Mouse (Mus musculus) liver, adult 2 months (tissue): ENCODE results near the gene Adam34. TPM values are rescaled to one million over a fixed set of nuclear protein-coding genes. Genes with fewer than 3 reads are reported as not detected.
"Not testable (repeated sequence)": the region's sequence is repeated elsewhere in the genome, so short reads cannot be mapped to it uniquely, and the experiment has no call there.

Experiments used
- DNase-seq: peaks from one replicate; pipeline ENCODE4 v3.0.0-alpha.2; 2011; ENCODE audit warnings: low read depth, low spot score; ENCODE audit errors: extremely low read depth
- H3K27ac ChIP-seq: fragments of 200-500 bp; replicated peaks from 2 replicates; pipeline ENCODE4 v1.5.1; 2012; ENCODE audit warnings: low read depth, mild to moderate bottlenecking, control low read depth, inconsistent platforms, low read length; ENCODE audit not compliant: insufficient read depth
- H3K27me3 ChIP-seq: fragments of 200-500 bp; 2 replicates; pipeline ENCODE4 v1.6.1; 2012; ENCODE audit warnings: mild to moderate bottlenecking, moderate library complexity, low read length, inconsistent platforms; ENCODE audit not compliant: control insufficient read depth, insufficient read depth
- H3K36me3 ChIP-seq: fragments of 200-500 bp; 2 replicates; pipeline ENCODE4 v1.6.1; 2012; ENCODE audit warnings: low read length, inconsistent platforms; ENCODE audit not compliant: control insufficient read depth, insufficient read depth
- H3K4me1 ChIP-seq: fragments of 200-500 bp; 2 replicates; pipeline ENCODE4 v1.6.1; 2011; ENCODE audit warnings: low read length; ENCODE audit not compliant: control insufficient read depth, insufficient read depth
- H3K4me3 ChIP-seq: fragments of 200-500 bp; 2 replicates; pipeline ENCODE4 v1.5.1; 2011; ENCODE audit warnings: low read depth, mild to moderate bottlenecking, control low read depth, low read length, moderate library complexity; ENCODE audit not compliant: insufficient read depth
- H3K79me2 ChIP-seq: fragments of 200-500 bp; 2 replicates; pipeline ENCODE4 v1.6.1; 2012; ENCODE audit warnings: inconsistent platforms, mild to moderate bottlenecking, low read length, moderate library complexity; ENCODE audit not compliant: control insufficient read depth, insufficient read depth
- H3K9ac ChIP-seq: fragments of 200-500 bp; 2 replicates; pipeline ENCODE4 v1.6.1; 2012; ENCODE audit warnings: low read depth, mild to moderate bottlenecking, control low read depth, inconsistent platforms, low read length
- CTCF ChIP-seq: fragments of 200-500 bp; IDR thresholded peaks from 2 replicates; pipeline ENCODE4 v1.5.1; 2011; ENCODE audit warnings: low read depth, low read length, control low read depth
- POLR2A ChIP-seq: fragments of 200-500 bp; IDR thresholded peaks from 2 replicates; pipeline ENCODE4 v1.6.1; 2011; ENCODE audit warnings: low read length, control low read depth; ENCODE audit not compliant: insufficient read depth; ENCODE audit errors: extremely low read depth
- whole genome bisulfite sequencing: fragments of 180-500 bp; shearing (Covaris S2); methylation state at CpG from one replicate; pipeline ENCODE4 v1.1.7; 2018; 5-methylcytosine and 5-hydroxymethylcytosine counted together
- polyA plus RNA-seq: library from polyadenylated mRNA; depleted of rRNA; stranded (reverse); fragments of >200 nt; gene quantifications from 2 replicates; pipeline ENCODE4 v1.2.3, GENCODE M21; 2012; rRNA removed
- total RNA-seq: library from RNA; depleted of rRNA; stranded (reverse); fragments of >200 nt; gene quantifications from 2 replicates; pipeline ENCODE4 v1.2.3, GENCODE M21; 2014; rRNA removed

Adam34 gene
- total RNA-seq (not detected in 2 replicates), polyA plus RNA-seq (not detected in 2 replicates)

- Histone ChIP-seq H3K4me3 (no peak within 1 kb of the TSS), H3K27me3 (no peaks in the 10 kb centered on the region), H3K4me1 (no peaks in the 10 kb centered on the region), H3K36me3 (no peaks in the 10 kb centered on the region), H3K27ac (no peak within 1 kb of the TSS), H3K9ac (no peak within 1 kb of the TSS), H3K79me2 (no peaks in the 10 kb centered on the region)
- TF ChIP-seq CTCF: no peak
- no peak for TF ChIP-seq POLR2A
- no peak for DNase-seq
These were observed at the start of gene Adam34 for GRCm38 (mm10) chr8:43709949-43710348. TSS of gene Adam34 (minus strand) at chr8:43710049.

- Histone ChIP-seq H3K27ac (no peak within 1 kb of the TSS), H3K9ac (no peak within 1 kb of the TSS), H3K79me2 (no peaks in the 10 kb centered on the region), H3K4me3 (no peak within 1 kb of the TSS), H3K36me3 (no peaks in the 10 kb centered on the region), H3K4me1 (no peaks in the 10 kb centered on the region), H3K27me3 (no peaks in the 10 kb centered on the region)
- no peak for DNase-seq
- no peak for TF ChIP-seq CTCF
- no peak for TF ChIP-seq POLR2A
- WGBS: 77% methylated on average over 3 of the region's 3 CpGs
These were observed 82.7 kb downstream of the Adam34 start, which contains the start of gene Gm5346 for GRCm38 (mm10) chr8:43627176-43627575. TSS of gene Gm5346 (minus strand) at chr8:43627276.

- Histone ChIP-seq H3K36me3 (no peaks in the 10 kb centered on the region), H3K27me3 (no peaks in the 10 kb centered on the region), H3K79me2 (no peaks in the 10 kb centered on the region), H3K27ac (no peak overlapping the region), H3K9ac (no peak overlapping the region), H3K4me1 (no peaks in the 10 kb centered on the region), H3K4me3 (no peak overlapping the region)
- no peak for DNase-seq
- TF ChIP-seq POLR2A (no peak), CTCF (no peak)
- WGBS: 96% methylated on average over 1 of the region's 1 CpGs
These were observed 93.8 kb downstream of the Adam34 start for GRCm38 (mm10) chr8:43616046-43616445.

- not testable (repeated sequence) for H3K27me3 ChIP-seq, H3K9ac ChIP-seq, H3K27ac ChIP-seq, H3K79me2 ChIP-seq, H3K4me1 ChIP-seq, H3K4me3 ChIP-seq, H3K36me3 ChIP-seq, DNase-seq
- 70% methylated on average over 13 of the region's 13 CpGs for WGBS
These were observed 106.2 kb downstream of the Adam34 start for GRCm38 (mm10) chr8:43603657-43604056.

GRCm38 (mm10) chr8:43603166-43603565, 106.7 kb downstream of the Adam34 start:
- not testable (repeated sequence) for H3K4me3 ChIP-seq, H3K79me2 ChIP-seq, H3K36me3 ChIP-seq, DNase-seq, H3K4me1 ChIP-seq, H3K27ac ChIP-seq, H3K27me3 ChIP-seq, H3K9ac ChIP-seq
- WGBS: 90% methylated on average over 15 of the region's 15 CpGs

Other genes starting within 250 kb of the Adam34 start
- gene Adam26b, start 181.9 kb downstream of the Adam34 start, total RNA-seq: not detected in 2 replicates
- gene Adam26b, start 181.9 kb downstream of the Adam34 start, polyA plus RNA-seq: not detected in 2 replicates
- gene Adam26a, start 133.3 kb downstream of the Adam34 start, total RNA-seq: not detected in 2 replicates
- not detected in 2 replicates for gene Adam26a, start 133.3 kb downstream of the Adam34 start, polyA plus RNA-seq
- gene Gm5346, start 82.8 kb downstream of the Adam34 start, total RNA-seq: not detected in 2 replicates
- gene Gm5346, start 82.8 kb downstream of the Adam34 start, polyA plus RNA-seq: not detected in 2 replicates